Mouse (Mus musculus) limb, embryonic 11.5 days (tissue): Measurements from ENCODE around the gene Lmcd1. TPM values are rescaled to one million over a fixed set of nuclear protein-coding genes. Genes with fewer than 3 reads are reported as not detected.

Experiments
- ATAC-seq: fragments of 200-750 bp; cut with Nextera tagmentation; 2 replicates; pipeline ENCODE4 v1.8.0; 2017; ENCODE audit warnings: low read depth; ENCODE audit not compliant: insufficient number of reproducible peaks, low FRiP score, low TSS enrichment
- DNase-seq: peaks from one replicate; pipeline ENCODE4 v3.0.0-alpha.2; 2015; ENCODE audit warnings: low spot score
- H3K27ac ChIP-seq: fragments of 300-500 bp; sonication (generic); replicated peaks from 2 replicates; pipeline ENCODE4 v1.5.1; 2014; ENCODE audit warnings: low read depth, mild to moderate bottlenecking, low read length
- H3K27me3 ChIP-seq: fragments of 300-500 bp; sonication (generic); 2 replicates; pipeline ENCODE4 v1.6.1; 2014; ENCODE audit warnings: mild to moderate bottlenecking, low read length, mixed read lengths; ENCODE audit not compliant: control insufficient read depth, insufficient read depth
- H3K36me3 ChIP-seq: fragments of 300-500 bp; sonication (generic); 2 replicates; pipeline ENCODE4 v1.6.1; 2014; ENCODE audit warnings: mild to moderate bottlenecking, low read length, moderate library complexity, mixed read lengths; ENCODE audit not compliant: control insufficient read depth, insufficient read depth
- H3K4me1 ChIP-seq: fragments of 300-500 bp; sonication (generic); 2 replicates; pipeline ENCODE4 v1.6.1; 2014; ENCODE audit warnings: low read length, mixed read lengths; ENCODE audit not compliant: control insufficient read depth, insufficient read depth
- H3K4me2 ChIP-seq: fragments of 300-500 bp; sonication (generic); 2 replicates; pipeline ENCODE4 v1.6.1; 2014; ENCODE audit warnings: low read depth, mild to moderate bottlenecking, moderate library complexity; ENCODE audit not compliant: severe bottlenecking
- H3K4me3 ChIP-seq: fragments of 300-500 bp; sonication (generic); 2 replicates; pipeline ENCODE4 v1.5.1; 2014; ENCODE audit warnings: low read depth, low read length
- H3K9ac ChIP-seq: fragments of 300-500 bp; sonication (generic); 2 replicates; pipeline ENCODE4 v1.6.1; 2014; ENCODE audit warnings: mild to moderate bottlenecking, low read length
- H3K9me3 ChIP-seq: fragments of 300-500 bp; sonication (generic); 2 replicates; pipeline ENCODE4 v1.6.1; 2016; ENCODE audit warnings: low read length; ENCODE audit not compliant: control insufficient read depth
- WGBS: fragments of 180-500 bp; shearing (Covaris S2); extraction: QIAGEN DNeasy Blood & Tissue Kit; methylation state at CpG from one replicate; pipeline ENCODE4 v1.1.7; 2014; 5-methylcytosine and 5-hydroxymethylcytosine counted together
- polyA plus RNA-seq: library from polyadenylated mRNA; unstranded; fragments of >200 nt; fragmentation: Nextera tagmentation; extraction: Ambion mirVana; gene quantifications from 2 replicates; pipeline ENCODE4 v1.2.1, GENCODE M21; 2014

The Lmcd1 gene
- polyA plus RNA-seq, 1 experiment from 2014 or later = 6.5 TPM

DNA sequence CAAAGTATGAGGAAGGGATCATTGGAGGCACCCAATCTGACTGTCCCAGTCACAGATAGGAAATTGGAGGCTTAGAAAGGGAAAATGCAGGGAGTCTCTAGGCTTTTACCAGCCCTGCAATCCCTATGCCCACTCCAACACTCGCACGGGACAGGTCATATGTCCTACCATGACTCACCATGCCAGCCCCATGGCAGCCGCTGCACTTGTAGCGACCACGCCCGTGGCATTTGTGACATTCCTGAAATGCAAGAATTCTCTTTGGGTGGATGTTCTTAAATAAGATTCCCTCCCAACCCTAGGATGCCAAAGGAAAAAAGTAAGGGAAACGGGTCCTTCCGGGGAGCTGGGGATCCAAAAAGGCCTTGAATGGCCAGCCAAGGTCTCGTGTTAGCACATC lies 105.5 kb downstream of the Lmcd1 start:
- H3K36me3 ChIP-seq = no peaks in the 10 kb centered on the region
- H3K4me2 ChIP-seq = no peak overlapping the region
- no peak overlapping the region for H3K27ac ChIP-seq
- 91% methylated on average over 9 of the region's 9 CpGs for WGBS
- H3K27me3 ChIP-seq = no peaks in the 10 kb centered on the region
- no peaks in the 10 kb centered on the region for H3K9me3 ChIP-seq
- H3K4me1 ChIP-seq = no peaks in the 10 kb centered on the region
- ATAC-seq = no peak
- H3K4me3 ChIP-seq = no peak overlapping the region
- no peak overlapping the region for H3K9ac ChIP-seq
- DNase-seq = no peak

Other genes with a start within 250 kb of the Lmcd1 start
- 2.3 and 2.5 TPM in 2 replicates for gene Ssu2, start 114.3 kb downstream of the Lmcd1 start, polyA plus RNA-seq
- 0.13 and 0.38 TPM in 2 replicates for gene Cav3, start 185.7 kb downstream of the Lmcd1 start, polyA plus RNA-seq
- 0.17 and 0.21 TPM in 2 replicates for gene Oxtr, start 216.2 kb downstream of the Lmcd1 start, polyA plus RNA-seq